Mouse (Mus musculus) myocyte (in vitro differentiated cells): ENCODE measurements at regions not wholly inside any gene's neighbourhood (a gene's known extent, or its start where the extent isn't known, plus 50 kb on each side); places are given as distances from the start of the nearest gene placed in this dataset.

ENCODE experiments used
- E2F4 ChIP-seq: IDR thresholded peaks from one replicate; pipeline ENCODE4 v1.6.1; 2011; ENCODE audit warnings: mild to moderate bottlenecking, control low read depth, moderate library complexity; ENCODE audit not compliant: insufficient read depth
- MAX ChIP-seq: IDR thresholded peaks from one replicate; pipeline ENCODE4 v1.6.1; 2011; ENCODE audit warnings: low read depth, mild to moderate bottlenecking, control low read depth
- MYOD1 ChIP-seq, 3 experiments: IDR thresholded peaks; one replicate each; pipeline ENCODE4 v1.6.1; 2011; ENCODE audit warnings: control low read depth in 2 of 3, low read depth in 2 of 3, mild to moderate bottlenecking in 2 of 3, moderate library complexity in 1 of 3; ENCODE audit not compliant: insufficient read length in 2 of 3, control insufficient read depth in 1 of 3
- MYOG ChIP-seq, 3 experiments: IDR thresholded peaks; one replicate each; pipeline ENCODE4 v1.6.1; 2011; ENCODE audit warnings: control low read depth in 2 of 3, low read depth in 2 of 3, mild to moderate bottlenecking in 2 of 3; ENCODE audit not compliant: insufficient read length in 2 of 3, control insufficient read depth in 1 of 3, insufficient read depth in 1 of 3
- POLR2A ChIP-seq: IDR thresholded peaks from one replicate; pipeline ENCODE4 v1.6.1; 2011; ENCODE audit warnings: low read depth, mild to moderate bottlenecking, control low read depth, moderate library complexity; ENCODE audit not compliant: insufficient read length
- POLR2AphosphoS2 ChIP-seq: IDR thresholded peaks from one replicate; pipeline ENCODE4 v1.6.1; 2011; ENCODE audit warnings: low read depth, control low read depth; ENCODE audit not compliant: insufficient read length
- REST ChIP-seq: IDR thresholded peaks from one replicate; pipeline ENCODE4 v1.6.1; 2011; ENCODE audit warnings: mild to moderate bottlenecking, control low read depth, moderate library complexity; ENCODE audit not compliant: insufficient read depth, insufficient read length
- SRF ChIP-seq: IDR thresholded peaks from one replicate; pipeline ENCODE4 v1.6.1; 2011; ENCODE audit warnings: low read depth; ENCODE audit not compliant: control insufficient read depth, insufficient read length
- TCF12 ChIP-seq: IDR thresholded peaks from one replicate; pipeline ENCODE4 v1.6.1; 2011; ENCODE audit warnings: mild to moderate bottlenecking, control low read depth; ENCODE audit not compliant: poor library complexity, insufficient read depth, severe bottlenecking
- TCF3 ChIP-seq: IDR thresholded peaks from one replicate; pipeline ENCODE4 v1.6.1; 2011; ENCODE audit warnings: low read depth, control low read depth; ENCODE audit not compliant: insufficient read length
- USF1 ChIP-seq: IDR thresholded peaks from one replicate; pipeline ENCODE4 v1.6.1; 2011; ENCODE audit warnings: low read depth, mild to moderate bottlenecking, control low read depth, moderate library complexity

DNA sequence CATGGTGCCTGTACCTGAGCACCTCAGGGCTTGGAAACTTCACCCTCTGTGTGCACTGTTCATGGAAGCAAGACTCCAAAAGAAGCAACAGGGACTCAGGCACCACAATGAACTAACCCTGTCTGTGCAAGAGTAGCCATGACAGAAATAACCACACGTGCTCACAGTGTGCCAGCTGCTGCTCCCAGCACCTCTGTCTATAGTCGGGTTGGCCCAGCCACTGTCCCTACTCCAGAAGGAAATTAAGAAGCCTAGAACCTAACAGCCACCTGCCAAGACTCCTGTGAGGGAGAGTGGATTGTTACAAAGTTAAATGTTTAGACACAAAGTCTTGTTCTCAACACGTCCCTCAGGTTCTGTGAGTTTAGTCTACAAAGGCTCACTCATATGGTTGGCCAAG is 102.7 kb upstream of the Tmem189 start:
- TF ChIP-seq POLR2A (no peak), TCF3 (no peak), USF1 (no peak), MYOD1 (IDR thresholded peaks at IDR 0.05; ENCODE audit: control insufficient read depth in 1 of 3, insufficient read length in 2 of 3, low read depth in 2 of 3) (peak in 2 of 3 experiments; percentile 43 to 69), MAX (no peak), TCF12 (no peak), POLR2AphosphoS2 (no peak), MYOG (IDR thresholded peaks at IDR 0.05; ENCODE audit: control insufficient read depth in 1 of 3, insufficient read depth in 1 of 3, insufficient read length in 2 of 3, low read depth in 2 of 3) (peak in 2 of 3 experiments; percentile 30 to 39), SRF (no peak), REST (no peak), E2F4 (no peak)
